In genomic region chr3:95667521-95667920, GRCm38 (mm10) we compare ENCODE assay signal across 7 mouse cellular contexts. TPM values are rescaled to one million over a fixed set of nuclear protein-coding genes. Genes with fewer than 3 reads are reported as not detected.
DNase-seq lines count a peak whose midpoint lies in the region; ATAC-seq and TF ChIP-seq lines count a peak whose summit lies in the region.

No protein-coding gene starts in this region.

- H3K36me3 ChIP-seq in lung, embryonic 14.5 days (ENCODE audit: insufficient read depth): peaks cover 39% of the 10 kb centered on the region
- peaks cover 47% of the 10 kb centered on the region for H3K36me3 ChIP-seq in embryonic facial prominence, embryonic 13.5 days
- peaks cover 49% of the 10 kb centered on the region for H3K36me3 ChIP-seq in neural tube, embryonic 13.5 days

- H3K4me1 ChIP-seq in lung, embryonic 14.5 days (ENCODE audit: insufficient read depth): peaks cover 26% of the 10 kb centered on the region
- peaks cover 55% of the 10 kb centered on the region for H3K4me1 ChIP-seq in embryonic facial prominence, embryonic 13.5 days
- H3K4me1 ChIP-seq in neural tube, embryonic 13.5 days (replicated peaks): peaks cover 63% of the 10 kb centered on the region

- DNase-seq in lung, embryonic 14.5 days: no peak
- DNase-seq in lung, postnatal 14 days: no peak
- DNase-seq in induced T-regulatory cell, adult 2 months (ENCODE audit: low read depth): peak; percentile 53
- DNase-seq in urinary bladder, adult 2 months (ENCODE audit: low spot score): no peak
- DNase-seq in frontal cortex, postnatal 10 days (ENCODE audit: low spot score in 2 of 2): no peak

- H3K27me3 ChIP-seq in lung, embryonic 14.5 days (ENCODE audit: insufficient read depth, low read length): no peaks in the 10 kb centered on the region
- H3K27me3 ChIP-seq in embryonic facial prominence, embryonic 13.5 days: no peaks in the 10 kb centered on the region
- H3K27me3 ChIP-seq in neural tube, embryonic 13.5 days: no peaks in the 10 kb centered on the region

- 18% methylated on average over 4 of the region's 4 CpGs for WGBS in lung, embryonic 14.5 days
- WGBS in embryonic facial prominence, embryonic 13.5 days: 52% methylated on average over 4 of the region's 4 CpGs
- WGBS in neural tube, embryonic 13.5 days: 54% methylated on average over 4 of the region's 4 CpGs

- no peak for TF ChIP-seq CTCF in lung, embryonic 14.5 days (IDR thresholded peaks at IDR 0.05; ENCODE audit: low read depth)

- peak overlapping the region; percentile 42 for H3K4me2 ChIP-seq in lung, embryonic 14.5 days
- peak overlapping the region; percentile 3; the same call in 1 of the 2 replicates for H3K4me2 ChIP-seq in embryonic facial prominence, embryonic 13.5 days
- peak overlapping the region; percentile 17 for H3K4me2 ChIP-seq in neural tube, embryonic 13.5 days

- H3K9me3 ChIP-seq in lung, embryonic 14.5 days (ENCODE audit: low read depth, low read length): no peaks in the 10 kb centered on the region
- no peaks in the 10 kb centered on the region for H3K9me3 ChIP-seq in embryonic facial prominence, embryonic 13.5 days
- no peaks in the 10 kb centered on the region for H3K9me3 ChIP-seq in neural tube, embryonic 13.5 days

- peak overlapping the region; percentile 94 for H3K27ac ChIP-seq in lung, embryonic 14.5 days (ENCODE audit: low read depth)
- peak overlapping the region; percentile 82 for H3K27ac ChIP-seq in embryonic facial prominence, embryonic 13.5 days
- H3K27ac ChIP-seq in neural tube, embryonic 13.5 days (replicated peaks): peak overlapping the region; percentile 82

- H3K9ac ChIP-seq in lung, embryonic 14.5 days: peak overlapping the region; percentile 21; the same call in 1 of the 2 replicates
- H3K9ac ChIP-seq in embryonic facial prominence, embryonic 13.5 days: peak overlapping the region; percentile 51
- peak overlapping the region; percentile 44 for H3K9ac ChIP-seq in neural tube, embryonic 13.5 days

- peak; percentile 10; the same call in 1 of the 2 replicates for ATAC-seq in lung, embryonic 14.5 days (ENCODE audit: insufficient read depth)
- ATAC-seq in embryonic facial prominence, embryonic 13.5 days (ENCODE audit: insufficient number of reproducible peaks, insufficient read depth, low FRiP score, low TSS enrichment, low read depth): no peak
- 0 out of 2 replicates have a peak, but pooled peaks have one; percentile 13 for ATAC-seq in neural tube, embryonic 13.5 days (ENCODE audit: low read depth)

- H3K4me3 ChIP-seq in lung, embryonic 14.5 days (ENCODE audit: low read depth, low read length): 0 out of 2 replicates have a peak overlapping the region, but pooled peaks have one; percentile 0
- H3K4me3 ChIP-seq in embryonic facial prominence, embryonic 13.5 days: no peak overlapping the region
- H3K4me3 ChIP-seq in neural tube, embryonic 13.5 days: no peak overlapping the region

RNA-seq across cellular contexts. Expression of gene Mcl1, which starts 8.9 kb away (rescaled TPM):
- polyA plus RNA-seq in lung, embryonic 14.5 days (2014; fragmentation: Nextera tagmentation; extraction: Ambion mirVana): 82.3 and 83.2 TPM in 2 replicates
- polyA plus RNA-seq in embryonic facial prominence, embryonic 13.5 days (2015; fragmentation: Nextera tagmentation; extraction: Ambion mirVana): 45.4 and 47.7 TPM in 2 replicates
- polyA plus RNA-seq in neural tube, embryonic 13.5 days (2015; fragmentation: Nextera tagmentation; extraction: Ambion mirVana): 57.1 and 58.8 TPM in 2 replicates
- 90.3 and 106 TPM in 2 replicates for polyA plus RNA-seq in urinary bladder, adult 2 months (2012; rRNA removed)

RNA-seq across cellular contexts. Expression of gene Adamtsl4, which starts 20.2 kb away (rescaled TPM):
- polyA plus RNA-seq in lung, embryonic 14.5 days (2014; fragmentation: Nextera tagmentation; extraction: Ambion mirVana): 1.6 and 4.0 TPM in 2 replicates
- 1.7 and 1.9 TPM in 2 replicates for polyA plus RNA-seq in embryonic facial prominence, embryonic 13.5 days (2015; fragmentation: Nextera tagmentation; extraction: Ambion mirVana)
- polyA plus RNA-seq in neural tube, embryonic 13.5 days (2015; fragmentation: Nextera tagmentation; extraction: Ambion mirVana): 0.71 and 1.4 TPM in 2 replicates
- 52.4 and 58.8 TPM in 2 replicates for polyA plus RNA-seq in urinary bladder, adult 2 months (2012; rRNA removed)

RNA-seq across cellular contexts. Expression of gene Ensa, which starts 42.7 kb away (rescaled TPM):
- polyA plus RNA-seq in lung, embryonic 14.5 days (2014; fragmentation: Nextera tagmentation; extraction: Ambion mirVana): 64.8 and 66.7 TPM in 2 replicates
- polyA plus RNA-seq in embryonic facial prominence, embryonic 13.5 days (2015; fragmentation: Nextera tagmentation; extraction: Ambion mirVana): 88.3 and 88.5 TPM in 2 replicates
- polyA plus RNA-seq in neural tube, embryonic 13.5 days (2015; fragmentation: Nextera tagmentation; extraction: Ambion mirVana): 96.1 and 104 TPM in 2 replicates
- polyA plus RNA-seq in urinary bladder, adult 2 months (2012; rRNA removed): 31.6 and 45.7 TPM in 2 replicates

Comparison
In these comparisons a context has a peak if more than half of its experiments do, and no peak if none do; other contexts are left out.
1. RNA of gene Adamtsl4, which starts 20.2 kb away (polyA plus RNA-seq): 52.4 to 58.8 TPM in urinary bladder, adult 2 months; 1.7 to 1.9 TPM in embryonic facial prominence, embryonic 13.5 days, 1.6 to 4.0 TPM in lung, embryonic 14.5 days and 0.71 to 1.4 TPM in neural tube, embryonic 13.5 days; every median in the first group is over 10 times any median in the second.
2. Peak in every context shown above with its lines, with median percentiles within 50 percentile points of each other: H3K27ac ChIP-seq, H3K4me2 ChIP-seq and H3K9ac ChIP-seq.